Mouse (Mus musculus) liver, adult 2 months (tissue): ENCODE results near the gene Fcrl1.

Source experiments
- CTCF ChIP-seq: fragments of 200-500 bp; IDR thresholded peaks from 2 replicates; pipeline ENCODE4 v1.5.1; 2011; ENCODE audit warnings: low read depth, low read length, control low read depth
- POLR2A ChIP-seq: fragments of 200-500 bp; IDR thresholded peaks from 2 replicates; pipeline ENCODE4 v1.6.1; 2011; ENCODE audit warnings: low read length, control low read depth; ENCODE audit not compliant: insufficient read depth; ENCODE audit errors: extremely low read depth

- TF ChIP-seq POLR2A, result no peak
- no peak for TF ChIP-seq CTCF
These were observed 7.1 kb downstream of the Fcrl1 start for GRCm38 (mm10) chr3:87383308-87383707.
